Mouse (Mus musculus) right cerebral cortex, adult 18-20 months (tissue): ENCODE measurements around the gene Cbln3.

Experiments
- DNase-seq: peaks from one replicate; pipeline ENCODE4 v3.0.0; 2022; ENCODE audit warnings: mixed read lengths

Gene Cbln3

GRCm38 (mm10) chr14:55884166-55884565 lies at the start of gene Cbln3:
Gene Cbln3, minus strand, starts transcription at chr14:55884392.
- DNase-seq, result no peak

- no peak for DNase-seq
These were observed 49.4 kb upstream of the Cbln3 start for GRCm38 (mm10) chr14:55933586-55933985.

GRCm38 (mm10) chr14:55929263-55929997 lies 45.2 kb upstream of the Cbln3 start:
- no peak for DNase-seq

GRCm38 (mm10) chr14:55926847-55927246 lies 42.7 kb upstream of the Cbln3 start:
- DNase-seq, result no peak

GRCm38 (mm10) chr14:55922475-55923232 lies 38.5 kb upstream of the Cbln3 start:
- DNase-seq, result no peak

GRCm38 (mm10) chr14:55918240-55919082 lies 34.3 kb upstream of the Cbln3 start:
- peak; percentile 60 for DNase-seq

GRCm38 (mm10) chr14:55913406-55913805 lies 29.2 kb upstream of the Cbln3 start:
- no peak for DNase-seq

GRCm38 (mm10) chr14:55905518-55905917 lies 21.3 kb upstream of the Cbln3 start:
- no peak for DNase-seq

- no peak for DNase-seq
These were observed 16.2 kb upstream of the Cbln3 start for GRCm38 (mm10) chr14:55900414-55900755.

GRCm38 (mm10) chr14:55899701-55900413 lies 15.7 kb upstream of the Cbln3 start, which contains the start of gene Sdr39u1:
Gene Sdr39u1, minus strand, starts transcription at chr14:55900293.
- DNase-seq, result peak; percentile 90

GRCm38 (mm10) chr14:55898947-55899346 lies 14.8 kb upstream of the Cbln3 start:
- DNase-seq, result no peak

- no peak for DNase-seq
These were observed 13.5 kb upstream of the Cbln3 start for GRCm38 (mm10) chr14:55897671-55898070.

GRCm38 (mm10) chr14:55886571-55887382 lies 2.6 kb upstream of the Cbln3 start:
- DNase-seq, result no peak

- peak; percentile 46 for DNase-seq
These were observed 1.6 kb upstream of the Cbln3 start for GRCm38 (mm10) chr14:55885791-55886271.

GRCm38 (mm10) chr14:55885114-55885790 lies 1.1 kb upstream of the Cbln3 start:
- no peak for DNase-seq

- peak; percentile 85 for DNase-seq
These were observed 521 bp upstream of the Cbln3 start, which contains the start of gene Khnyn for GRCm38 (mm10) chr14:55884713-55885113. Gene Khnyn, plus strand, starts transcription at chr14:55884947.

GRCm38 (mm10) chr14:55883663-55884062 lies 529 bp downstream of the Cbln3 start:
- DNase-seq, result no peak

GRCm38 (mm10) chr14:55883149-55883661 lies 987 bp downstream of the Cbln3 start:
- DNase-seq, result no peak

- no peak for DNase-seq
These were observed 2.0 kb downstream of the Cbln3 start for GRCm38 (mm10) chr14:55882171-55882641.

- DNase-seq, result no peak
These were observed 3.2 kb downstream of the Cbln3 start for GRCm38 (mm10) chr14:55880982-55881381.
